Mouse (Mus musculus) 3134 (cell line): ENCODE results near the gene Mical2.

ENCODE experiments used
- DNase-seq: peaks from one replicate; pipeline ENCODE4 v3.0.0-alpha.2; 2011; ENCODE audit warnings: low spot score; ENCODE audit not compliant: insufficient read length; ENCODE audit errors: extremely low read depth

Mical2 gene

DNA sequence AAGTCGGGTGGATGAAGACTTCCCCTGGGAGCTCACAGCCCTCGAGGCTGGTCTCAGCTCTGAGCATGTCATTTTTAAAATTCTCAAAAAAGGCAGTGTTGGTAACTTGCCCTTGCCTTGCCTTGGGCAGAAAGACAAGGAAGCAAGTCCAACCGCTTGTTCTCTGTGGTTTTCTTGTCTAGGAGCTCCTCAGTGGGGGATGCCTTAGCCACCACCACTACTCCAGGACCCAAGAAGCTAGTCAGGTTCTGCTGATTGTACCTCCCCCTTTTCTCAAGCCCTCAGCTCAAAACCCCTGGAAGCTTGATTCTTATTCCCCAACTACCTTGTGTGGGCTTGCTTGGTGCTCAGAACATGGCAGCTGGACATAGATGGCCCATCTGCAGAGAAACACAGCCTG lies 115.4 kb downstream of the Mical2 start:
- DNase-seq = no peak

GRCm38 (mm10) chr7:112345687-112346086 lies 120.0 kb downstream of the Mical2 start:
- no peak for DNase-seq

DNA sequence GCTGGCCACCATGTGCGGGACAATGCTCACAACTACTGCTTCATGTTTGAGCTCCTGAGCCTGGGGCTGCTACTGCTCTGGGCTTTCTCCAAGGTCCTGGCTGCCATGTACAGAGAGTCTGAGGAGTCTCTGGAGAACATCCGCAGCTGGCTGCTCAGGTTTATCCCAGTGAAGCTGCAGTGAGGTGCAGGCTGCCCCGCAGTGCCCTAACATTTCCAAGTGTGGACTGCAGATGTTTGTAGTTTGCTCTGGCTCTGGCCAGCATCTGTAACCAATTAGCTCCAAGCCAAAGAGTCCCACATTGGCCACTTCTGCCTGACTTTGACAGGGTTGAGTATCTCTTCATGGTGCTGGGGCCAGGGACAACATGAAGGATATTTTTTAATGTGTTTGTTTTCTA lies 125.9 kb downstream of the Mical2 start:
- no peak for DNase-seq

DNA sequence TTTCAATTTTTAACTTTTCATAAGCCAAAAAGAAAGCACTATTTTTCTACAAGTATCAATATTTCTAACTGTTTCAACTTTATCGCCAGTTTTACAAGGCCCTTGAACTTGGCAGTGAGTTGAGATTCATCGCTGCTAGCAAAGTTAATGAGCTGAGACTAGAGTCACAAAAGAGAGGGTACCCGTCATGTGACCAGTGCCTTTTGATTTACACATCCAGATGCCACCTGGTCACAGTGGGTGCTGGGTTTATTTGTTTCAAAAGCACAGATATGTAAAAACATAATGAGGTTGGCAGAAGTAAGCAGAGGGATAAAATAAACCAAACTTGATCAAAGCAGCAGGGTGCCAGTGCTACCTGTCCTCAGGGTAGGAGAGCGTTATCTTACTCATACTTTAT lies 126.3 kb downstream of the Mical2 start:
- no peak for DNase-seq

GRCm38 (mm10) chr7:112353011-112353410 lies 127.4 kb downstream of the Mical2 start:
- DNase-seq = no peak

DNA sequence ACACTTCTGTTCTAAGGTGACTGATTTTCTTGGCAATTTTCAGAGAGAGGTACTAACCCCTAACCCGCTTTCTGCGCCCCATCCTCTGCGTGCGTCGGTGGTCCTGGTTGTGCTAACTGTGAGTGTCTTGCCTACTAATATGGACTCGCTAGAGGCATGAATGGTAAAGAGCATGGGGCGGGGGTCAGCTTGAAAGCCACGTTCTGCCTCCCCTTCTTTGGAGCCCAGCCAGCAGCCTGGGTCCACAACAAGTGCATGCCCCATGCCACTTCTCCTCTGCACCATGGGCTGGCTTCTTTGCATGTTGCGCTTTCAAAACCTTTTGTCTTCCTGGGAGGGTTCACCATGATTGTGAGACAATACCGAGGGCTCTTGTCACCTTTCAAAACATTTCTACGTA lies 128.3 kb downstream of the Mical2 start:
- no peak for DNase-seq

DNA sequence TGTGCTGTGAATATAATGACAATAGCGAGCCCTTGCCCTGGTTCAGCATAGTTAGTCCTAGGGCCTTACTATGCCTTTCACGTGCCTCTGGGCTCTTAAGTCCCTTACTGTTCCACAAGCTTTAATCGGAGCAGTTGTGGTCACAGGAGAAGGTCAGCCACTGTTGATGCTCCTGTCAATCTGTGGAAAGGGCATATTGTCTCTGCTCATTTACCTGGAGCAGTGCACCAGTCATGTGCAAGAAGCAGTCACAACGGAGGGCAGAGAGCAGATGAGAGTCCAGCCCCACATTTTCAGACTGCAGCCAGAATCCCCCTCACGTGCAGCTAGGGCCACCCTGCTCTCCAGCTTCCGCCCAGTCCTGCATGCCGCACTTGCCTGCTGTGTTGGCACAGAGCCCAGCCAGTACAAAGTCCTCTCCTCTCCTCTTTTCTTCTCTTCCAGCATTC lies 128.9 kb downstream of the Mical2 start:
- DNase-seq = no peak

DNA sequence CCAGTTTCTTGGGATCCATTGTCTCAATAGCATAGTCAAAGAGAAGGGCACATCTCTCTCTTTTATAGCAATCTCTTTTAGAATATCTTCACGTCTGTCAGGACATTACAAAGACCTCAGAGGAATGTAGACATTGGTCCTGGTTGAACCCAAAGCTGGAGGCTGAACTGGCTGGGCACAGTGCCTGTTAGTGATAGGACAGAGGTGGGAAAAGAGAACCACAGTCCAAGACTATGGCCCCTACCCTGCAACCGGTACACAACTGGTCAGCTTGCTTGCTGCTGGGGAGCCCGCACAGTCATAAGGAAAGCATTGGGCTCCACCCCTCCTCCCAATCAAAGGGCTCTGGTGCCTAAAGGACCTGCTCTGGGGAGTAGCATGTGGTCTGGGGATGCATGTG lies 133.9 kb downstream of the Mical2 start:
- DNase-seq = no peak

DNA sequence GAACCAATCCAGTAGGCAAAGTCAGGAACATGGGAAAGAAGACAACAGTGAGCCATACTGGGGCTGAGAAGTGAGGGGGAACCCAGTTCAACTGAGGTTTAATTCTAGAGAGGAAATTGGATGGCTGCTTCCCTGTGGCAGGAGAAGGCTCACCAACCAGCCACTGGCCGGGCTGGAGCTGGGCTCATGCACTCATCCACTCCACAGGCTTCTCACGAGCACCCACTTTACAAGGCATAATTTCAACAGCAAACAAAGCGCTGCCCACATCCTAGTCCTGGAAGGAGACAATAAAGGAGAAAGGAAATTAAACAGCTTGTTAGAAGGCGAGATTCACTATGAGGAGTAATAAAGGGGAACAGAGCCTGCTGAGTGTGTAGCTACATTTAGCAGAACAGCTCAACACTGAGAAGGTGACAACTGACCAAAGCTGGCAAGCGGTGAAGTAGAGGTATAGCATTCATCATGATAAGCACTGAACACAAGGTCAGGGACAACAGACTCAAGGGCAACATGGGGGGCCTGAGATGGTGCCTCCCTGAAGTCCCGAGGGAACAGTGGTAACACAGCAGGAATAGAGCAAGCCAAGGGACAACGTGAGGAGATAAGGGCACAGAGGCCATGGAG lies 137.0 kb downstream of the Mical2 start:
- DNase-seq = no peak

DNA sequence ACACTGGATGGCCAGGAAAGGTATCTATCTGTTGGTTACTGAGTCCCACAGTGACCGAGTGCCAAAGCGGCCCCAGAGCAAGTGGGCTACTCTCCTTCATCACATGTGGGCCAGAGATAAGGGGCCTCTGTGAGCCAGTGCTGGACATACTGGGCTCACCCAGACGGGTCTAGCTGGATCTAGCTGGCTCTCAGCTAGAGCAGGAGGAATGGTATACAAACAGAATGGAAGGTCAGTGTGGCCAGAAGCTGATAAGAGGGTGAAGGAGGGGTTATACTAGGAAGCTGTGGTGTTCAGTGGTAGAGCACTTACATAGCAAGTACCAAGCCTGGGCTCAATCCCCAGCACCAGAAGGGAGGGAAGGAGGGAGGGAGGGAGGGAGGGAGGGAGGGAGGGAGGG lies 140.2 kb downstream of the Mical2 start:
- no peak for DNase-seq

- peak; percentile 45 for DNase-seq
These were observed 143.4 kb downstream of the Mical2 start for GRCm38 (mm10) chr7:112369046-112369445.

GRCm38 (mm10) chr7:112369977-112370376 lies 144.3 kb downstream of the Mical2 start:
- DNase-seq = no peak

GRCm38 (mm10) chr7:112371387-112371786 lies 145.7 kb downstream of the Mical2 start:
- DNase-seq = no peak

DNA sequence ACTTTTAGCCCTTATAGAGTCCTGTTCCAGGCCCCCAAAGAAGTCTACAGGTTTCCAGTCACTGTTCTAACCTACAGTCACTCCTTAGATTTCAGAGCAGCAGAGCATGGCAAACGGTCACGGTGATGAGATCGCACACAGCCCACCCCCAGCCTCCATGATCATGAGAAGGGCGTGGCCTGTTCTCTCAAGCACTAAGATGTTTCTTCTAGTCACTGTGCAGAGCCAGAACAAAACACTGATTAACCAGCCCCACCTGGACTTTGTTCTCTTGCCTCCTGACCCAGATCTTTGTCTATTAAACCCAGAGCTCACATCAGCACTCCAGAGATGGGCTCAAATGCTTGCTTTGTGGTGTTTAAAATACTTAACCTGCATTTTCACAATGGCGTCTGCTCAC lies 148.4 kb downstream of the Mical2 start:
- DNase-seq = no peak

DNA sequence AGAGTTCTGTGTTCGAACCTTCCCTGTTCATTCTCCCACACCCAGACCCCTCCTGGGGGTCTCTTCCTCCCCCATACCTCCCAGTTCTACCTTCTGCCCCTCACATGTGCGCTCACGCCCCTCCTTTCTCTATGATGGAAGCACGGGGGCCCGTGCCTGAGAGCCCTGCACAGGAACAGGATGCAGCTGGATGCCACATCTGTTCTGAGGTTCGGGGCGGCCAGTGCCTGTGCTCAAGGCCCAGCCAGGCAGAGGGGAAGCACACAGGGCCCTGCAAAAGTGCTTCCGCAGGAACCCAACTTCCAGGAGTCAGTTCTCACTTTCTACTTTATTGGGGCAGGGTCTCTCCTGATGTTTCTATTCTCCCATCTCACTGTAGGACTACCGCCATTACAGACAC lies 149.4 kb downstream of the Mical2 start:
- no peak for DNase-seq

GRCm38 (mm10) chr7:112375900-112376299 lies 150.2 kb downstream of the Mical2 start:
- peak; percentile 85 for DNase-seq

GRCm38 (mm10) chr7:112376611-112377010 lies 151.0 kb downstream of the Mical2 start:
- DNase-seq = peak; percentile 59

DNA sequence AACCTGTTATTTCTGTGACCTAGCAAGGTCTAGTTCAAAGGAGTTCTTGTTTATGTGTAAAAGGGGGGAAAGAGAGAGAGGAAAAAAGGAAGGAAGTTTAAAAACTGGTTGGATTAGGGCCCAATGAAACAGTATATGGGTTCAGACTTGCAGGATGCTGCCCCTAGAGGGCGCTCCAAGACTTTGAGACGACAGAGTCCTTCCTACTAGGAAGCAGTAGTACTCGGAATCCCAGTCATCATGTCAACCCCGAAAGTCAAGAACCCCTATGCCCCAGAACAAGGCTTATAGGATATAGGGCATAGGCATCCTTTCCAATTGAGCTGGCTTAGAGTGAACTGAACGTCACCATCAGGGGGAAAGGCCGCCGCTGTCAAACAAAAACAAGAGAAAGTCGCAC lies 151.7 kb downstream of the Mical2 start:
- peak; percentile 32 for DNase-seq

DNA sequence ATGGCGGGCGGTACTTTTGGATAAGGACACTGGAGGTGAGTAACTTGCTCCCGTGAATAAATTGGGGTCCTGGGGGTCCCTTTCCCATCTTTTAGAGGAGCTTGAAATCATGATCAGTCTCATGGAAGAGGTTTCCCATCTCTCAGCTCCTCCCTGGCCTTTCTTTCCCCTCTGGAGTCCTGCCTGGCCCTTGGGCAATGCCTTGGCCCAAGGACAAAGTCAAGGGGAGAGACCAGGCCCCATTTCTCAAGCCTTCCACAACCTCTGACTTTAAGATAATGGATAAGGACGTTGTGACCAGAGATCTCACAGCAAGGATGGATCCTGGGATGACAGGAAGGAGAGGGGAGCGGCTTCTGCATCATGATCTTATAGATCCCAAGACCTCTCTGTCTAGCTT lies 152.4 kb downstream of the Mical2 start:
- no peak for DNase-seq

- no peak for DNase-seq
These were observed 152.8 kb downstream of the Mical2 start for GRCm38 (mm10) chr7:112378476-112378875.

- no peak for DNase-seq
These were observed 160.9 kb downstream of the Mical2 start for GRCm38 (mm10) chr7:112386521-112386920.

- no peak for DNase-seq
These were observed 162.2 kb downstream of the Mical2 start for GRCm38 (mm10) chr7:112387876-112388275.

DNA sequence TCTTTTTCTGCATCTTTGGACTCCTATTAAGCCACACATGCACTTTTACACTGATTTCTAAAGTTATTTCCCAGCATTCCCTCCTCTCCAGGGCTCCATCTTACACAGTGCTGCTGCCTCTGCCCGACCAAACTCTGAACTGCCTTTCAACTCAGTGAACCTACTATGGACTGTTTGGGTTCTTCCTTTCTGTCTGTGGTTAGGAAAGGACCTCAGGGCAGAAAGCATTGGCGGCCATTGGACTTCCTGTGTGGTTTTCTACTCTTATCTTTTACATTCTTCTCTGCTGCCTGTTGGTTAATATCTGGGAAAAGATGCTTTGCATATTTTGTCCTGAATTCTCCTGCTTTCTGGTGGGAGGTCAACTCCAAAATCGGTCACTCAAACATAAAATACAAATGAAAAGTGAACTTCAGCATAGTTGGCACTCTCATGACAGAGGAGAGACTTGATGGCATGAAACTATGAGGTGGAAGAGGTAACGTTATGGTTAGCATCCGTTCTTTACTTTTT lies 162.8 kb downstream of the Mical2 start:
- DNase-seq = no peak
